Mouse (Mus musculus) skeletal muscle tissue, adult 2 months (tissue): ENCODE data around the gene Kat5.

Source experiments
- DNase-seq: peaks from one replicate; pipeline ENCODE4 v3.0.0-alpha.2; 2012; ENCODE audit warnings: low read depth, low spot score

The Kat5 gene

GRCm38 (mm10) chr19:5629907-5630306 lies 19.9 kb upstream of the Kat5 start:
- no peak for DNase-seq

- DNase-seq: no peak
Measured at GRCm38 (mm10) chr19:5625311-5625710, 15.3 kb upstream of the Kat5 start.

GRCm38 (mm10) chr19:5621884-5622283 lies 11.8 kb upstream of the Kat5 start:
- DNase-seq: no peak

GRCm38 (mm10) chr19:5620007-5620406 lies 10.0 kb upstream of the Kat5 start:
- no peak for DNase-seq

GRCm38 (mm10) chr19:5614953-5615352 lies 4.9 kb upstream of the Kat5 start:
- no peak for DNase-seq

GRCm38 (mm10) chr19:5612762-5613411 lies 2.9 kb upstream of the Kat5 start:
- no peak for DNase-seq

GRCm38 (mm10) chr19:5611973-5612372 lies 1.9 kb upstream of the Kat5 start:
- no peak for DNase-seq

GRCm38 (mm10) chr19:5609171-5609546 lies 878 bp downstream of the Kat5 start:
- DNase-seq: no peak

- no peak for DNase-seq
Measured at GRCm38 (mm10) chr19:5608707-5609106, 1.3 kb downstream of the Kat5 start.

GRCm38 (mm10) chr19:5607705-5608410 lies 2.2 kb downstream of the Kat5 start:
- DNase-seq: no peak

- no peak for DNase-seq
Measured at GRCm38 (mm10) chr19:5606196-5606595, 3.8 kb downstream of the Kat5 start.

- no peak for DNase-seq
Measured at GRCm38 (mm10) chr19:5605126-5605525, 4.9 kb downstream of the Kat5 start.

- DNase-seq: no peak
Measured at GRCm38 (mm10) chr19:5603664-5604063, 6.4 kb downstream of the Kat5 start.

- peak; percentile 63 for DNase-seq
Measured at GRCm38 (mm10) chr19:5601752-5602541, 8.1 kb downstream of the Kat5 start, which contains the start of gene Rnaseh2c. Rnaseh2c (plus strand) TSS chr19:5601873.

- no peak for DNase-seq
Measured at GRCm38 (mm10) chr19:5599224-5599623, 10.8 kb downstream of the Kat5 start.

GRCm38 (mm10) chr19:5591888-5592287 lies 18.1 kb downstream of the Kat5 start:
- no peak for DNase-seq

GRCm38 (mm10) chr19:5589159-5589558 lies 20.9 kb downstream of the Kat5 start:
- DNase-seq: no peak

- DNase-seq: no peak
Measured at GRCm38 (mm10) chr19:5581995-5582394, 28.0 kb downstream of the Kat5 start.

GRCm38 (mm10) chr19:5580776-5581175 lies 29.3 kb downstream of the Kat5 start:
- DNase-seq: no peak

- DNase-seq: no peak
Measured at GRCm38 (mm10) chr19:5579971-5580370, 30.1 kb downstream of the Kat5 start.

- DNase-seq: no peak
Measured at GRCm38 (mm10) chr19:5575336-5575735, 34.7 kb downstream of the Kat5 start.

GRCm38 (mm10) chr19:5572331-5573125 lies 37.5 kb downstream of the Kat5 start:
- DNase-seq: peak; percentile 54
